Mouse (Mus musculus) forebrain, postnatal 0 days (tissue): ENCODE results near the gene Cbln1. TPM values are rescaled to one million over a fixed set of nuclear protein-coding genes. Genes with fewer than 3 reads are reported as not detected.
A peak's percentile ranks its signal among the peaks of the same experiment; 100 is the strongest.

Experiments used
- ATAC-seq: fragments of 200-750 bp; cut with Nextera tagmentation; 2 replicates; pipeline ENCODE4 v1.8.0; 2017; ENCODE audit warnings: mild to moderate bottlenecking, moderate library complexity
- DNase-seq: peaks from one replicate; pipeline ENCODE4 v3.0.0-alpha.2; 2015
- H3K27ac ChIP-seq: fragments of 300-500 bp; sonication (generic); 2 replicates; pipeline ENCODE4 v1.5.1; 2014; ENCODE audit warnings: low read depth, mild to moderate bottlenecking, antibody characterized with exemption, low read length, moderate library complexity, mixed read lengths
- H3K27me3 ChIP-seq: fragments of 300-500 bp; sonication (generic); 2 replicates; pipeline ENCODE4 v1.6.1; 2014; ENCODE audit warnings: mild to moderate bottlenecking, low read length, mixed read lengths; ENCODE audit not compliant: insufficient read depth
- H3K36me3 ChIP-seq: fragments of 300-500 bp; sonication (generic); 2 replicates; pipeline ENCODE4 v1.6.1; 2014; ENCODE audit warnings: mild to moderate bottlenecking, moderate library complexity; ENCODE audit not compliant: insufficient read depth
- H3K4me1 ChIP-seq: fragments of 300-500 bp; sonication (generic); 2 replicates; pipeline ENCODE4 v1.6.1; 2014; ENCODE audit warnings: antibody characterized with exemption; ENCODE audit not compliant: insufficient read depth
- H3K4me2 ChIP-seq: fragments of 300-500 bp; sonication (generic); 2 replicates; pipeline ENCODE4 v1.6.1; 2014; ENCODE audit warnings: low read depth, mild to moderate bottlenecking, moderate library complexity
- H3K4me3 ChIP-seq: fragments of 300-500 bp; sonication (generic); 2 replicates; pipeline ENCODE4 v1.5.1; 2014; ENCODE audit warnings: low read depth, low read length, mixed read lengths
- H3K9ac ChIP-seq: fragments of 300-500 bp; sonication (generic); 2 replicates; pipeline ENCODE4 v1.6.1; 2014; ENCODE audit warnings: mild to moderate bottlenecking
- H3K9me3 ChIP-seq: fragments of 300-500 bp; sonication (generic); 2 replicates; pipeline ENCODE4 v1.6.1; 2016; ENCODE audit warnings: low read length
- CTCF ChIP-seq: sonication (generic); IDR thresholded peaks from 2 replicates; pipeline ENCODE4 v1.5.1; 2016; ENCODE audit warnings: antibody characterized with exemption, control low read depth, low read depth
- WGBS: fragments of 180-500 bp; shearing (Covaris S2); extraction: QIAGEN DNeasy Blood & Tissue Kit; methylation state at CpG from one replicate; pipeline ENCODE4 v1.1.7; 2014; 5-methylcytosine and 5-hydroxymethylcytosine counted together
- polyA plus RNA-seq: library from polyadenylated mRNA; unstranded; fragments of >200 nt; fragmentation: Nextera tagmentation; extraction: Ambion mirVana; gene quantifications from 2 replicates; pipeline ENCODE4 v1.2.1, GENCODE M21; 2015
- total RNA-seq: library from RNA; depleted of rRNA; stranded (reverse); fragments of >200 nt; gene quantifications from 2 replicates; pipeline ENCODE4 v1.2.3, GENCODE M21; 2014

Gene Cbln1
- total and polyA plus RNA-seq, 2 experiments from 2014 or later: 14.7 to 63.2 TPM

GRCm38 (mm10) chr8:87469931-87470833, 2.2 kb downstream of the Cbln1 start:
- H3K4me2 ChIP-seq: peak overlapping the region; percentile 90
- peaks cover 11% of the 10 kb centered on the region; the same call in 1 of the 2 replicates for H3K4me1 ChIP-seq
- WGBS: 2% methylated on average over 59 of the region's 59 CpGs
- H3K9ac ChIP-seq: 0 out of 2 replicates have a peak overlapping the region, but pooled peaks have one; percentile 11
- no peak for TF ChIP-seq CTCF
- no peaks in the 10 kb centered on the region for H3K9me3 ChIP-seq
- H3K27ac ChIP-seq: no peak overlapping the region
- H3K36me3 ChIP-seq: no peaks in the 10 kb centered on the region
- ATAC-seq (no peak), DNase-seq (peak; percentile 53)
- H3K4me3 ChIP-seq: peak overlapping the region; percentile 69
- peaks cover 60% of the 10 kb centered on the region for H3K27me3 ChIP-seq

DNA sequence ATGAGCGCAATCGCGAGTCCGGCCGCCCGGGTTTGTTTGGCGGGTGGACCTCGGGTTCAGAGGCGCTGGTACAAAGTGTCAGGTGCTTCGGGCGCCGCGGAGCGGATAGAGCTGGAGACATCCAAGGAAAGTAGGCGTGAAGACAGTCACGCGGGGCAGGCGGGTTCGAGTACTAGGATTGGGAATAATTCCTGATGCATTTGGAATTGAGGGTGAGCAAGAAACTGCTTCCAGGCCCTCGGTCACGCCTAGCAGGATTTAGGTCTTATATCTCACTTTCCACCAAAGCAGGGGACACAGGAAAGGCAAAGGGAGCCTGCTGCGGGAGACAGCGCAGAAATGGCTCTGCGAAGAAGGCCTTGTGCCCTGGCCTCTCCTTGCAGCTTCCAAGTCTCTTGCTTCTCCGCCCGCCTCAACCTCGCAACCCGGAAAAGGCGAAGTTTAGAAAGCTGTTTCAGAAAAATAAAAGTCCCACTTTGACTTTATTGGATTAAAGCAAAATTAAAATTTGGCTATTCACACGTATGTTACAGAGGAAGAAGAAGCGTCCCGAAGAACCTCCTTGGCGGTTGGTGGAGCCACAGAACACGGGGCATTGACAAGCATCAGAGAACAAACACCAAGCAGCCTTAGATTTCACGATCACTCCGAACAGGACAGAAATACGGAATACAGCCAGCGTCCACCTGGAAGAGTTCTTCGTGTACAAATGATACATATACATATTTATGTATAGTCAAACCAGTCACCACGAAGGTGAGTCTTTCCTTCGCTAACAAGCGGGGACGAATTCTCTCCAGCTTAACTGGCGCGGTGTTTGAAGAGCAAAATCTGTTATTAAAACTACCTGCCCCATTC, 3.2 kb downstream of the Cbln1 start:
- Histone ChIP-seq H3K36me3 (no peaks in the 10 kb centered on the region), H3K4me1 (peaks cover 11% of the 10 kb centered on the region; the same call in 1 of the 2 replicates), H3K9me3 (no peaks in the 10 kb centered on the region), H3K9ac (no peak overlapping the region), H3K27me3 (peaks cover 56% of the 10 kb centered on the region), H3K27ac (no peak overlapping the region), H3K4me2 (peak overlapping the region; percentile 90; the same call in 1 of the 2 replicates), H3K4me3 (peak overlapping the region; percentile 69)
- no peak for ATAC-seq
- DNase-seq: peak; percentile 53
- WGBS: 9% methylated on average over 45 of the region's 45 CpGs
- TF ChIP-seq CTCF: no peak

DNA sequence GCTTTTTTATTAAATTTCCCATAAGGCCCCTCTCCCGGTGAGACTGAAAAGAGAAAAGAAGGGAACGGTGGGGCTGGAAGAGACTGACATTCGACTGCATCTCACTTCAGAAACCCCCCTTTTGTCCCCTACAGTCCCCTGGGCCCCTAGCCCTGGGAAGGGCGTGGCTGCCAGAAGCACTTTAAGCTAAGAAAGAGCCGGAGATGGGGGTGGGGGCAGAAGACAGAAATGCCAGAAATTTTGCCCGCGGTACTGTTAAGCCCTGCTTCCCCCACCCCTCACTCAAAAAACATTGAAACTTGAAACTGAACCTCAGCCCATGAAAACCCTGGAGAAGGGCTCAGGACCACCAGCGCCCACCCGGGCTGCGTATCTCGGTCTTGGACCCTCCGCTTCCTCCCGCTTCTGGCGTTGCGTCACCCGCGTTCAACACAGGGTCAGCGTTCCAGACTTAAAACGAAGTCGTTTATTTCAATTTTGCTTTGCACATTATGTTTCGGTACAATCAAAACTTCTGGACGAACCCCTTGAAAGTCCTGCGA, 3.9 kb downstream of the Cbln1 start:
- WGBS: 2% methylated on average over 23 of the region's 23 CpGs
- H3K36me3 ChIP-seq: no peaks in the 10 kb centered on the region
- H3K9ac ChIP-seq: no peak overlapping the region
- TF ChIP-seq CTCF: no peak
- ATAC-seq (no peak), DNase-seq (no peak)
- no peaks in the 10 kb centered on the region for H3K9me3 ChIP-seq
- 0 out of 2 replicates have a peak overlapping the region, but pooled peaks have one; percentile 90 for H3K4me2 ChIP-seq
- peaks cover 11% of the 10 kb centered on the region; the same call in 1 of the 2 replicates for H3K4me1 ChIP-seq
- 0 out of 2 replicates have a peak overlapping the region, but pooled peaks have one; percentile 12 for H3K4me3 ChIP-seq
- H3K27ac ChIP-seq: no peak overlapping the region
- peaks cover 51% of the 10 kb centered on the region for H3K27me3 ChIP-seq

- H3K27ac ChIP-seq: no peak overlapping the region
- H3K36me3 ChIP-seq: no peaks in the 10 kb centered on the region
- no peaks in the 10 kb centered on the region for H3K9me3 ChIP-seq
- DNase-seq: no peak
- H3K4me2 ChIP-seq: no peak overlapping the region
- no peak for TF ChIP-seq CTCF
- 35% methylated on average over 3 of the region's 3 CpGs for WGBS
- ATAC-seq: no peak
- H3K4me3 ChIP-seq: no peak overlapping the region
- peaks cover 11% of the 10 kb centered on the region; the same call in 1 of the 2 replicates for H3K4me1 ChIP-seq
- no peak overlapping the region for H3K9ac ChIP-seq
- peaks cover 45% of the 10 kb centered on the region for H3K27me3 ChIP-seq
These were observed 4.5 kb downstream of the Cbln1 start for GRCm38 (mm10) chr8:87467906-87468305.

DNA sequence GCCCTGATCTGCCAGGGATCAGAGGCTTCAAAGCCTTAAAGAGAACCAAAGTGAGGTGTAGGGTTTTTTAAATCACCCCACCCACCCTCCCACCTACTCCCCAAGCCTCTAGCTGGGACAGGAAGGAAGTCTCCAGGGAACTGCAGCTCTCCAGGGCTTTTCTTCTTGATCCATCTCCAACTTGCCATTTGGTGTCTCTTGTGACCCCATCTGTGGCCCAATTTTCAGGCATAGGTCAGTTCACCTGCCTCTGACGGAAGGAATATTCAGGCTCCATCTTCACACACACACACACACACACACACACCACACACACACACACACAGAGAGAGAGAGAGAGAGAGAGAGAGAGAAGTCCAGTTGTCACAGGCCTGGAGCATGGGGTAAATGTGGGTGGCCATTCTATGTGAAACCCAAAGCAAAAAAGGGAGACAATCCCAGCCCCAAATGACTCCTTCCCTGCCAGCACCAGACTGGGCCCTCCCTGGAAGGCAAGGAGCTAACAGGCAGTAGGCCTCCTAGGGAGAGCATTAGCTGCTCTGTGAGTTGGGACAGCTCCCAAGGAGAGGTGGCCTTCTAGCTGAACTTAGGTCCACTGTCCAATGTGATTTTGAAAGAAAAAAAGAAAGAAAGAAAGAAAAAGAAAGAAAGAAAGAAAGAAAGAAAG, 5.3 kb downstream of the Cbln1 start:
- Histone ChIP-seq H3K27ac (no peak overlapping the region), H3K27me3 (peaks cover 44% of the 10 kb centered on the region)
- WGBS: 83% methylated on average over 1 of the region's 1 CpGs

DNA sequence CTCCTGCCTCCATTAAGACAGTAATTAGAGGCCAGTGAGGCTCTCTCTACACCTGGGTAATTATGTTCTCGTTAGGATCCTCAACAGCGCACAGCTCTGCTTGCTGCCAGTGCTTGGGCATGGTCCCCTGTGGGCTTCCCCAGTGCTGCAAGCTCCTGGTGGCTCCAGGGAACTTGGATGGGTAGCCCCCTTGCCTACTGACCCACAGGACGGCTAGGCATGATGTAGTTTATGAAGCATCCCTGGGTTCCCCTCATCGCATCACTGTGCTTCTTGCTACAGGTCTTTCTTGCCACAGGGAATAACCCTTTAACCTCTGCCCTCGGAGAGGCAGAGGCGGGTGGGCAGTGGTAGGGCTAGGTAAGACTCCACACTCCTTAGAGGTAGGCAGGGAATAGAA, 6.1 kb downstream of the Cbln1 start:
- WGBS: 49% methylated on average over 6 of the region's 6 CpGs
- Histone ChIP-seq H3K27ac (no peak overlapping the region), H3K36me3 (no peaks in the 10 kb centered on the region), H3K4me2 (no peak overlapping the region), H3K9ac (no peak overlapping the region), H3K27me3 (peaks cover 40% of the 10 kb centered on the region), H3K4me1 (peaks cover 11% of the 10 kb centered on the region; the same call in 1 of the 2 replicates), H3K4me3 (no peak overlapping the region), H3K9me3 (no peaks in the 10 kb centered on the region)
- no peak for DNase-seq
- ATAC-seq: no peak
- TF ChIP-seq CTCF: no peak

More for the DNA sequence above, 5.3 kb downstream of the Cbln1 start:
- Histone ChIP-seq H3K4me2 (no peak overlapping the region), H3K9me3 (no peaks in the 10 kb centered on the region), H3K4me3 (no peak overlapping the region), H3K4me1 (peaks cover 11% of the 10 kb centered on the region; the same call in 1 of the 2 replicates), H3K36me3 (no peaks in the 10 kb centered on the region), H3K9ac (no peak overlapping the region)
- TF ChIP-seq CTCF: no peak
- ATAC-seq: no peak
- no peak for DNase-seq
